Mouse (Mus musculus): ENCODE data around the gene Gm973. TPM values are rescaled to one million over a fixed set of nuclear protein-coding genes. Genes with fewer than 3 reads are reported as not detected.
A peak's percentile ranks its signal among the peaks of the same experiment; 100 is the strongest.

Gm973 gene
- polyA plus RNA-seq, 1 experiment: 6.4 TPM

DNA sequence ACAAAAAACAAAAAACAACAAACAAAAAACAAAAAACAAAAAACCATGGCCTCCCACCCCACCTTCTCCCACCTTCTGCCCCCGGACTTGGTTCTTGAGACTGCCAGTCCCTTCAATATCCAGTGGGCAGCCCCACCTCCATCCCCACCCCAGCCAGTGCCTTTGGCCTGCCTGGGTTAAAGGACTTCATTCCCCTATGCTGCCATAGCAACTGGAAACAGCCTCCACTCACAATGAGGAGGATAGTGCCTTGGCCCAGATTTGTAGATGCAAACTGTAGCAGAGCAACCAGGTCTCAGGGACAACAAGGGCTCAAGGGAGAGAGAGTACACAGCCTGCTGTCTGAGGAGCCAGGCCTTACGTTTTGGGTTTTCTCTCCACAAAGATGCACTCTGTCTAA, 8.0 kb downstream of the Gm973 start:
- DNase-seq (ENCODE audit: low read depth): peak; percentile 74
- TF ChIP-seq POLR2A (IDR thresholded peaks at IDR 0.05; ENCODE audit: borderline replicate concordance, extremely low read depth, insufficient read depth, insufficient read length, poor library complexity, severe bottlenecking) (no peak), CTCF (IDR thresholded peaks at IDR 0.05; ENCODE audit: borderline replicate concordance, extremely low read depth, insufficient read depth, insufficient read length) (no peak)

DNA sequence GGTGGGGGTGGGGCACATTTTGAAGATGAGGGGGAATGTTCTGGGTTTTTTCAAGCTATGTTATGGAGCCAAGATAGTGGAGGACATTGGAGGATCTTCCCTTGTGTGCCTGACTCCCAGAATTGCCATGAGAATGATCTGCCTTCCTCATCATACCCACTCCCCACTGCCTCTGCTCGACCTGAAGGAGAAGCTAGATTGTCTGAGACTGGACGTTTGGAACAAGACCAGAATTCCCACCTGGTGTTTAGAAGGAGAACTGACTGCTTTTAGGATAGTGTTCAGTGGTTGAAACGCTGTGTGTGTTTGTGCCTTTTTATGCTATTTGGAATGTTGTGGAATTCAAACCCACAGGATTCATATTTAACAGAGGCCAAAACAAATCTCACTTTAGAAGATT, 8.7 kb downstream of the Gm973 start:
- TF ChIP-seq POLR2A (IDR thresholded peaks at IDR 0.05; ENCODE audit: borderline replicate concordance, extremely low read depth, insufficient read depth, insufficient read length, poor library complexity, severe bottlenecking): no peak
- TF ChIP-seq CTCF (IDR thresholded peaks at IDR 0.05; ENCODE audit: borderline replicate concordance, extremely low read depth, insufficient read depth, insufficient read length): no peak
- no peak for DNase-seq (ENCODE audit: low read depth)

DNA sequence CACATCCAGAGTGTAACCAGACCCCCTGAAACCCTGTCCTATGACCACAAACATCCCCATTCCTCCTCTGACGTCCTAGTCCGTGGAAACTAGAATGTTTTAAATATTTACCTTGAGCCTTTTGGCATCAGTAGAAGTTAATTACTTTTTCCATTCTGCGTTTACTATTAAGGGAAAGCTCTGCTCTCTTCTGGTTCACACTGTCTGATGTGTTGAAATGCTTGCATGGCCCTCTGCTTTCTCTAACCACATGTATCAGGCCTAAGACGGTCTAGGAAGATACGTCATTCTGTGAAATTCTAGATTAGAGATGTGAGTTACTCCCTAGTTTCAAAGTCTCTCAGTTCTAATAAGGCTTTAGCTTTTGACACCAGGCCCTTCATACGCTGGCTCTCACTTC, 11.2 kb downstream of the Gm973 start:
- DNase-seq (ENCODE audit: low read depth): no peak
- TF ChIP-seq CTCF (IDR thresholded peaks at IDR 0.05; ENCODE audit: borderline replicate concordance, extremely low read depth, insufficient read depth, insufficient read length): no peak
- no peak for TF ChIP-seq POLR2A (IDR thresholded peaks at IDR 0.05; ENCODE audit: borderline replicate concordance, extremely low read depth, insufficient read depth, insufficient read length, poor library complexity, severe bottlenecking)

DNA sequence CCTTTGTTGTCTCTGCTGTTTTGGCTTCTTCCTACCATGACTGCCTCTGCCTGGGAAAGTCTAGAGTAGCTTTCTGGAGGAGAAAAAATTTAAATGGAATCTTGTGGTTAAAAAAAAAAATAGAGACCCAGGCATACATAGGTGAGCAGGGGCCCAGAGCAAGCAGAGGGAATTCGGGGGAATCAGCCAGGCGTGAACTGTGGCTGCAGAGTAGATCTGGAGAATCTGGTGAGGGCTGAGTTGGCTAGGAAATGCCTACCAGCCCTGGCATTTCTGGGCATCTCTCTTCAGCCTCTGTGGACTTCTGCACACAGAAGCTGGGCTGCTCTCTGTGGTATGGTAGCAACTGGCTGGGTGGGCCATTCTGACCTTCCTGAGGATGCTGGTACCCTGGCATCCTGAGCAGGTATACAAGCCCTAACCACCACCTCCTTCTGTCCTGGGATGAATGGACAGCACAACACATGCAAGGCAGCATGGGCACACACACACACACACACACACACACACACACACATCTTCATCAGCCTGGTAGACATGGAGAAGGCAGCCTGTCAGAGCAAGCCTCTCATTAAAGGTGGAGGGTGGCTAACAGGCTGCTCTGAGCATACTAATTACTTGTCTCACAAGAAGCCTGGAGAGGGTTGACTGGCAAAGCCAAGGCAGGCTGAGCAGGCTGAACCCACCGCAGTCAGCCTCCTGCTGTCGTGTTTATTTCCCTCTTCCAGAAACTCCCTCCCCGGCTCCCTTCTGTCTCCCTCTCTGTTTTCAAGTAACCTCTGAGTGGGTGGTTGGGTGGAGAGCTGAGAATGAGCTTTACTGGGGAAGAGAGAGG, 19.1 kb downstream of the Gm973 start:
- DNase-seq (ENCODE audit: low read depth): peak; percentile 96
- TF ChIP-seq POLR2A (IDR thresholded peaks at IDR 0.05; ENCODE audit: borderline replicate concordance, extremely low read depth, insufficient read depth, insufficient read length, poor library complexity, severe bottlenecking) (no peak), CTCF (IDR thresholded peaks at IDR 0.05; ENCODE audit: borderline replicate concordance, extremely low read depth, insufficient read depth, insufficient read length) (no peak)

DNA sequence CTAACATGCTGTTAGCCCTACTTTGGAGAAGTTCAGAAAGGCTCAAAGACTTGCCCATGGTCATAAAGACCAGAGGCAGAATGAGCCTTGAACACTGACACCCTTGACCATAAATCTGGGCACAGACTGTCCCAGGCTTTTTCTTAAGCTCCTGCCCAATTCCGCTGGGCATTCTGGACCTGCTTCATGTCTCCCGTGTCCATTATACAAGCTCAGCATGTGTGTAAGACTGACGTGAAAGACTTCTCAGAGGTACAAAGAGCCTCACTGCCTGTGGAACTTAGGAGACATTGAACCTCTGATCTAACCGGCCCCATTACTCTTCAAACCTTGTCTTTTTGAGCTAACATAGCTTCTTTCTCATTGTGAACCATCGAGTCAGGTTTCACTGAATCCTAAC, 22.3 kb downstream of the Gm973 start:
- TF ChIP-seq CTCF (IDR thresholded peaks at IDR 0.05; ENCODE audit: borderline replicate concordance, extremely low read depth, insufficient read depth, insufficient read length): no peak
- no peak for DNase-seq (ENCODE audit: low read depth)

DNA sequence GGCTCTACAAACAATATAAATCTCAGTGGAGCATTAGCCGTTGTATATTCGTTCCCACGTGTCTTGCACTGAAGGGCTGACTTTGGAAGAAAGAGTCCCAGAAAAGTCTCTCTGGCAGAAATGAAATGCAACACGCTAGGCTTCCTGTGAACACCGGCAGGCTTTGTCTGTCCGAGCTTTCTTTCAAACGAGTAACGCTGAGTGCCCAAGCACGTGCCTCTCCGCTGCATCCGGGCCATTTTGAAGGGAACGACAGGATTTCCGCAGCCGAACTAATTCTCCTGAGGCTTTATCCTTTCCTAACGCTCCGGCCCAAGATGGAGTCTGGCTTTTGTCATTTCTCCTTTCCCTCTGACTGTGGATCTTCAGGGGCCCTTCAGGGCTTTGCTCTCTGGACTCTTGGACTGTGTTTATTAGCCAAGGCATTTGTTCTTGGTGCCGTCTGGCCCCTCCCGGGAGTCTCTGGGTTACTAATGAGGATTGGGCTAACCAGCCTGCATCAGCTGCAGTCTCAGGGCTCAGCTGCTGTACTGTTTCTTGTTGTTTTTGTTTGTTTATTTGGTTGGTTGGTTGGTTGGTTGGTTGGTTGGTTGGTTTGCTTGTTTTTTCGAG, 24.6 kb downstream of the Gm973 start:
- TF ChIP-seq POLR2A (IDR thresholded peaks at IDR 0.05; ENCODE audit: borderline replicate concordance, extremely low read depth, insufficient read depth, insufficient read length, poor library complexity, severe bottlenecking): no peak
- no peak for TF ChIP-seq CTCF (IDR thresholded peaks at IDR 0.05; ENCODE audit: borderline replicate concordance, extremely low read depth, insufficient read depth, insufficient read length)
- DNase-seq (ENCODE audit: low read depth): peak; percentile 55

DNA sequence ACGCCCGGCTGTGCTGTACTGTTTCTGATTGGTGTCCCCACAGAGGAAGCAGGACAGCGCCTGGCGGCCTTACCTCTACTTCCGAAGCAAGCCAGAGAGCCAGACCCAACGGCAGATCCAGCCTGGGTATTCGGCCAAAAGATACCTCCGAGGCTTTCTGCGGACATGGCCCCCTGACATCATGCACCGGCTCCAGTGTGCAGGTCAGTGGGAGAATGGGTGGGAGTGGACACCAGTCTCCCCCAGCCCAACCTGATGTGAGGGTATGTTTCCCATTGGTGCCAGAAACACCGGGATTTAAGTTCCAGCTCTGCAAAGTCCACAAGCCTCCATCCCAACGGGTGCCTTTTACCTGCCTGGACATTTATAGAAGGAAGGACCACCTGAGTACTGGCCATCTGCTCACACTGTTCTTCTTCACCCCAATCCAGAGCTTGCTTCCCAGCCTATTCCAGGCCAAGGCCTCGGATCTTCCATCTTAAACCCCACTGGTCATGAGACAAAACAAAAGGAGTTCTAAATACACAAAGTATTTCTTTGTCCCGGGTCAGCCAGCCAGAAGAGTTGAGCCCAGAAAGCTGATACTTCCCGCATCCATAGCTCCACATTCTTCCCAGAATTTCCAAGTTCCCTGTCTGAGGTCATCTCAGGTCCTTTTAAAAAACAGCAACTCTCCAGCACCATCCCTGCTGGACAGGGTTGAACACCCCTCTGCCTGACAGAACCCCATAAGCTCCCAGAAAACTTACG, 25.4 kb downstream of the Gm973 start:
- peak; percentile 31 for DNase-seq (ENCODE audit: low read depth)
- TF ChIP-seq CTCF (IDR thresholded peaks at IDR 0.05; ENCODE audit: borderline replicate concordance, extremely low read depth, insufficient read depth, insufficient read length) (no peak), POLR2A (IDR thresholded peaks at IDR 0.05; ENCODE audit: borderline replicate concordance, extremely low read depth, insufficient read depth, insufficient read length, poor library complexity, severe bottlenecking) (no peak)

DNA sequence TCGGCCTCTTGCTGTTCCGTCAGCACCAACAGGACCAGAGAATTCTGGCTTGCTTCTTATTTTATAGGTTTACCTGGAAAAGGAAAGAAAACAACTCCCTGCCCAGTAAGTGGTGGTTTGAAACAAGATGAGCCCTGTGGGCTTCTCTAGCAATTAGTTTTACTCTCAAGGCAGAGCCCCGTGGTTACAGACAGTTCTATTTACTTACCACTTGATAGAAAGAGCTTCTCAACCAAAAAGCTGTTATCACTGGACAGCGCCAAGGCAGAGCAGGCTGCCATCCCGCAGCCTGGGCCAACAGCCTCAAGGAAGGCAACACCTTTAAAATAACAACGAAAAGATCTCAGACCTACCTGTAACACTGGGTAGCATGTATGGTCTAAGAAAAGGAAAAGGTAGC, 26.2 kb downstream of the Gm973 start:
- TF ChIP-seq CTCF (IDR thresholded peaks at IDR 0.05; ENCODE audit: borderline replicate concordance, extremely low read depth, insufficient read depth, insufficient read length) (no peak), POLR2A (IDR thresholded peaks at IDR 0.05; ENCODE audit: borderline replicate concordance, extremely low read depth, insufficient read depth, insufficient read length, poor library complexity, severe bottlenecking) (no peak)
- DNase-seq (ENCODE audit: low read depth): no peak

DNA sequence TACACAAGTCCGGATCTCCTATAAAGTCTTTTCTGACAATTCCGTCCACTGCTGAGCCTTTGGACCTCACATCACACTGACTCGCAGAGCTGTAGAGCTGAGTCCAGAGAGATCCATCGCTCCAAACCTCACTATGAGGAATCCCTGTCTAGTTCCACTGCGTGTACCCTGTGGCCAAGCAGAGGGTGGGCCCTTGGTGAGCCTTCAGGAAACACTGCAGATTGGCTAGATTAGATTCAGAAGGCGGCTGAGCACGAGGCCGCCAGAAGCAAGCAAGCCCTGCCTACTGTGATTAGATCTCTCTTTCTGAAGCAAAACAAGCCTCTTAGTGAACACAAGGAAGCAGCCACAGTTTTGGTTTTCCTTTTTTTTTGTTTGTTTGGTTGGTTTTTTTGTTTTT, 27.8 kb downstream of the Gm973 start:
- TF ChIP-seq POLR2A (IDR thresholded peaks at IDR 0.05; ENCODE audit: borderline replicate concordance, extremely low read depth, insufficient read depth, insufficient read length, poor library complexity, severe bottlenecking) (no peak), CTCF (IDR thresholded peaks at IDR 0.05; ENCODE audit: borderline replicate concordance, extremely low read depth, insufficient read depth, insufficient read length) (no peak)
- no peak for DNase-seq (ENCODE audit: low read depth)

DNA sequence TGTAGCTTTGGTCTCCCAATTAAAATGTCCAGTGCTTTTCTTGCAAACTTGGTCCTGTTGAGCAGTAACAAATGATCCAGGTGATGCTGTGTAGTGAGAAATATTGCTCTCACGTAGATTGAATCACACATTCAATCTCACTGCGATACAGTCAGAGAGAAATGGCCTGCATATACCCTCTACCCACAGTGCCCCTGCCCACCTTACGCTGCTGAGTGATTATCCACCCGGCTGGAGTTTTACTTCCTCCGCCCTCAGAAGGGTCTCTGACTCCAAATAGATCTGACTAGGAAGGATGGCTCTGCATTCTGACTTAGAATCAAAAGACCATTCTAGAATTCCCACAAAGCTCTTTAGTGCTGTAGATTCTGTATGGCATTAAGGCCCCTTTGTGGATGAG, 32.4 kb downstream of the Gm973 start:
- TF ChIP-seq CTCF (IDR thresholded peaks at IDR 0.05; ENCODE audit: borderline replicate concordance, extremely low read depth, insufficient read depth, insufficient read length) (no peak), POLR2A (IDR thresholded peaks at IDR 0.05; ENCODE audit: borderline replicate concordance, extremely low read depth, insufficient read depth, insufficient read length, poor library complexity, severe bottlenecking) (no peak)
- no peak for DNase-seq (ENCODE audit: low read depth)

DNA sequence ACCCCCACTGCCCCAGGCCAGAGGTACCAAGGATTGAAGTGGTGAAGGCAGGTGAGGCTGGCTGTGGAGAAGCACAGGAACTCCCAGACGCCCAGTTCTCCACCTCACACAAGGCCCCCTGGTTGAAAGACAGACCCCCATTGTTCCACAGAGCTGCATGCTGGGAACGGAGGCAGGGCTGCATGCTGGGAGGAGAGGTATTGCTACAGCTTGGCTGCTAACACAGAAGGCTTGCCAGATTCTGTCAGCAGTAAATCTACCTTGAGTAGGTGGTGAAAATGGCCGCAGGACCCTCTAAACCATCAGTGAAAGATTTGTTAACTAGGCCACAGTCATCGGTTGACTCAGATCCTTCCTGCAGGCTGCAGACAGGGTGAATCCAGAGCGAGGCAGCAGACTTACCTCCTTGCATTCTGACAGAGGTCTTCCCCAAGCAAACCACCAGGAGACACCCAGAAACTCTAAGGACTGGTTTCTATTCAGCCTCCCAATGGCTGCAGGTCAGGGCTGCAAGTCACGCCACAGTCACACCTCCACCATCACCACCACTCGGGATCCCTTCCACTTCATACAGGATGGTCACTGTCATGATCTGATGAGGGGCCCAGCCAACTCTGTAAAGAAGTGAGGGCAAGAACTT, 33.1 kb downstream of the Gm973 start:
- DNase-seq (ENCODE audit: low read depth): peak; percentile 43

More for the DNA sequence above, 33.1 kb downstream of the Gm973 start:
- TF ChIP-seq POLR2A (IDR thresholded peaks at IDR 0.05; ENCODE audit: borderline replicate concordance, extremely low read depth, insufficient read depth, insufficient read length, poor library complexity, severe bottlenecking) (no peak), CTCF (IDR thresholded peaks at IDR 0.05; ENCODE audit: borderline replicate concordance, extremely low read depth, insufficient read depth, insufficient read length) (no peak)

All from brain, embryonic 14.5 days (tissue).